Mouse (Mus musculus): ENCODE measurements at regions not wholly inside any gene's neighbourhood (a gene's known extent, or its start where the extent isn't known, plus 50 kb on each side); places are given as distances from the start of the nearest gene placed in this dataset.
A peak's percentile ranks its signal among the peaks of the same experiment; 100 is the strongest.

DNA sequence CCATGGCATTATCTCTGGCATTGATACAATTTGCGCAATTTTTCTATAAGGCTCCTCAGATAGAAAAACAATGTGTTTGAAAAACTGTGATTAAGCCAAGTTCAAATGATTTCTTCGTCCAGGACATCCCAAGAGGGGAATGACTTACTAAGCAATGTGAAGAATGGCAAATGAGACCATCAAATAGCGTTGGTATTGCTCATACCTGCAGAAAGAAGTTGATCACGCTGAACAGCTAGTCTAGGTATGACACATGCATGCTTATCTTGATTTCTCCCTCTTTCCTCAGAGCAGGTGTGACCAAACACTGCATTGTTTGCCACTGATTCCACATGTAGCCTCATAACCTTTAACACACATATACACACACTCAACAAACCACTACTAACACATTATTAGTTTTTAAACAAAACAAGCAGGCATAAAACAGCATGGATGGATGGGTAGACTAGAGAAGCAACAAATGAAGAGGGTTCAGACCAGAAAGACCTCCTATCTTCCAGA, 89.1 kb upstream of the Slc44a1 start:
- no peak overlapping the region for H3K4me3 ChIP-seq (ENCODE audit: low read depth, low read length)
- ATAC-seq (ENCODE audit: low read depth) = no peak
- H3K27me3 ChIP-seq (ENCODE audit: control insufficient read depth, insufficient read depth, low read length) = no peaks in the 10 kb centered on the region
- no peak overlapping the region for H3K27ac ChIP-seq (ENCODE audit: low read depth, low read length)
- no peak overlapping the region for H3K9ac ChIP-seq (replicated peaks; ENCODE audit: low read depth, low read length)
- 92% methylated on average over 4 of the region's 4 CpGs for WGBS
- no peaks in the 10 kb centered on the region for H3K4me1 ChIP-seq (ENCODE audit: control insufficient read depth, insufficient read depth, low read length)
- H3K9me3 ChIP-seq (ENCODE audit: control insufficient read depth, low read length) = no peaks in the 10 kb centered on the region
- no peaks in the 10 kb centered on the region for H3K36me3 ChIP-seq (ENCODE audit: control insufficient read depth, insufficient read depth, low read length)
- H3K4me2 ChIP-seq (ENCODE audit: low read depth, low read length) = no peak overlapping the region

DNA sequence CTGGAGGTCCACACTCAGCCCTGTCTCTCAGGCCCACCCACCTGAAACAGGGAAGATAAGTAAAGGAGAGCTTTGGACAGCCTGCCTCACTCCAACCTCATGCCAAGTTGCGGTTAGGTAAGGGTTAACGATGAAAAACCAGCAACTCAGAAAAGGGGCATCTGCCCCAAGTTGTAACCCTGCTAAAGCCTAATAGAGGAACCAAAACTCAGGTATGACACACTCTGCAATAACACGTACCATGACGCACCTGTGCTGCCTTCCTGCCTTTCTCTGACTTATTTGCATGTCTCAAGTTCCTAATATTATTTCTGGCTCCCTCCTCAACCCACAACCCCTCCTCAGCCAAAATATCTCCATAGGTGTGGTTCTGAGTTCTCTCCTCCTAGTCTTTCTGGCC, 94.9 kb upstream of the Slc44a1 start:
- Histone ChIP-seq H3K4me1 (ENCODE audit: control insufficient read depth, insufficient read depth, low read length) (no peaks in the 10 kb centered on the region), H3K27ac (ENCODE audit: low read depth, low read length) (no peak overlapping the region), H3K4me2 (ENCODE audit: low read depth, low read length) (no peak overlapping the region), H3K4me3 (ENCODE audit: low read depth, low read length) (no peak overlapping the region), H3K9me3 (ENCODE audit: control insufficient read depth, low read length) (no peaks in the 10 kb centered on the region), H3K36me3 (ENCODE audit: control insufficient read depth, insufficient read depth, low read length) (no peaks in the 10 kb centered on the region), H3K9ac (replicated peaks; ENCODE audit: low read depth, low read length) (no peak overlapping the region), H3K27me3 (ENCODE audit: control insufficient read depth, insufficient read depth, low read length) (no peaks in the 10 kb centered on the region)
- no peak for ATAC-seq (ENCODE audit: low read depth)
- 96% methylated on average over 4 of the region's 4 CpGs for WGBS

DNA sequence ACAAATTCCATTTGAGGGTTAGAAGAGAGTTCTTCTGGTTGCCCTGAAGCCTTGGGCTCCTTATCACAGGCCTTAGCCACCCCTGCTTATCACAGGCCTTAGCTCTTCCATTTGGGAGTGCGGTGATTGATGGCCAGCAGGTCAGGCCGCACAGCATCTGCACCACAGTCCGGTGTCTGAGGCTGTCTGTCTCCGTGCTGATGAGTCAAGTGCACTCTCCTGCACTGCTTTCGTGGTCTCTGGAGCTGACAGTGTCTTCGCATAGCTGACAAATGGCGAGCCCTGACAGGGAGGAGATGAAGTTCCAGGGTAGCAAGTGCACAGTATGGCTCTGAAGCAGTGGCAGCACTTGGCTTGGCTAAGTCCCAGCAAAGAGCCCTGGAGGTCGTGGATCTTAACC, 95.7 kb upstream of the Slc44a1 start:
- Histone ChIP-seq H3K27me3 (ENCODE audit: control insufficient read depth, insufficient read depth, low read length) (no peaks in the 10 kb centered on the region), H3K9me3 (ENCODE audit: control insufficient read depth, low read length) (no peaks in the 10 kb centered on the region), H3K9ac (replicated peaks; ENCODE audit: low read depth, low read length) (no peak overlapping the region), H3K4me2 (ENCODE audit: low read depth, low read length) (no peak overlapping the region), H3K4me3 (ENCODE audit: low read depth, low read length) (no peak overlapping the region), H3K36me3 (ENCODE audit: control insufficient read depth, insufficient read depth, low read length) (no peaks in the 10 kb centered on the region), H3K27ac (ENCODE audit: low read depth, low read length) (no peak overlapping the region), H3K4me1 (ENCODE audit: control insufficient read depth, insufficient read depth, low read length) (0 out of 2 replicates have a peak, but pooled peaks cover under 1% of the 10 kb centered on the region)
- 0 out of 2 replicates have a peak, but pooled peaks have one; percentile 6 for ATAC-seq (ENCODE audit: low read depth)
- 66% methylated on average over 8 of the region's 8 CpGs for WGBS

DNA sequence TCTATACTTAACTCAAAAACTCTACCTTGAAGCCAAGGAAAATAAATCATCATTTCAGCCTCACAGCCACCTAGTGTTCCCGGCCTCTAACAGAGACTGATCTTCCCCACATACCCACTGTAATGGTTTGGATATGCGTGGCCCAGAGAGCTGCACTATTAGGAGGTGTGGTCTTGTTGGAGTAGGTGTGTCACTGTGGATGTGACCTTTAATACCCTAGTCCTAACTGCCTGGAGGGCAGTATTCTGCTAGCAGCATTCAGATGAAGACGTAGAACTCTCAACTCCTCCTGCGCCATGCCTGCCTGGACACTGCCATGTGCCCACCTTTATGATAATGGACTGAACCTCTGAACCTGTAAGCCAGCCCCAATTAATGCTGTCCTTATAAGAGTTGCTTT, 99.0 kb upstream of the Slc44a1 start:
- Histone ChIP-seq H3K4me2 (ENCODE audit: low read depth, low read length) (no peak overlapping the region), H3K9me3 (ENCODE audit: control insufficient read depth, low read length) (no peaks in the 10 kb centered on the region), H3K4me3 (ENCODE audit: low read depth, low read length) (no peak overlapping the region), H3K27ac (ENCODE audit: low read depth, low read length) (no peak overlapping the region), H3K9ac (replicated peaks; ENCODE audit: low read depth, low read length) (no peak overlapping the region), H3K36me3 (ENCODE audit: control insufficient read depth, insufficient read depth, low read length) (no peaks in the 10 kb centered on the region), H3K4me1 (ENCODE audit: control insufficient read depth, insufficient read depth, low read length) (0 out of 2 replicates have a peak, but pooled peaks cover 6% of the 10 kb centered on the region), H3K27me3 (ENCODE audit: control insufficient read depth, insufficient read depth, low read length) (no peaks in the 10 kb centered on the region)
- WGBS = 93% methylated on average over 4 of the region's 4 CpGs
- ATAC-seq (ENCODE audit: low read depth) = no peak

DNA sequence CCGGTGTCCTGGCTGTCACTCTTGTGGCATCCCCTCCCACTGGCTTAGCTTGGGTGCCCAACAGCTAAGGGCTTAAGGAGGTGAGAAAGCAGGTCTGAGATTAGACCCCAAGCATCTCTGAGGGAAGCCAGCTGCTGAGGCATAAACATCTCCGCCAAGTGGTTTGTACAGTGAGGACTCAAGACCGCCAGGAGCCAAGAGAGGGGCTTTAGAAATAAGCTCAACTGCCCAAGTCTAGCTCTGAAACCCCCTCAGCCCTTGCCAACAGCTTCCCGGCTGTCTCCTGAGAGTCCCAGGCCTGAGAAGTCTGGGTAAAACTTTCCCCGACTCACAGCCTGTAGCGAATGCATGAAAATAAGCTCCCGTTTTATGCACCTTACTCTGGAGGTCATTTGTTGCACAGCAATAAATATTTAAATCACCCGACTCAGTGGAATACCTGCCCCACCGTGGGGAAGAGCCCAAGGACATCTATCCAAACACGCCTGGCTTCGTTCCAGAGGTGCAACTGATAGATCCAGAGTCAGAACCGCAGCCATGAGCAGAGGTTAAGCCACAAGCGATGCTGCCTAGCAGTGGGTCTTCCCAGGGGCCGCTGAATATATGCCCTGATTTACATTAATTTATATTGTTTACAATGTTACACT, 100.1 kb upstream of the Slc44a1 start:
- ATAC-seq (ENCODE audit: low read depth) = no peak
- Histone ChIP-seq H3K9ac (replicated peaks; ENCODE audit: low read depth, low read length) (no peak overlapping the region), H3K4me1 (ENCODE audit: control insufficient read depth, insufficient read depth, low read length) (0 out of 2 replicates have a peak, but pooled peaks cover 6% of the 10 kb centered on the region), H3K27ac (ENCODE audit: low read depth, low read length) (no peak overlapping the region), H3K9me3 (ENCODE audit: control insufficient read depth, low read length) (no peaks in the 10 kb centered on the region), H3K27me3 (ENCODE audit: control insufficient read depth, insufficient read depth, low read length) (no peaks in the 10 kb centered on the region), H3K4me3 (ENCODE audit: low read depth, low read length) (no peak overlapping the region), H3K36me3 (ENCODE audit: control insufficient read depth, insufficient read depth, low read length) (no peaks in the 10 kb centered on the region), H3K4me2 (ENCODE audit: low read depth, low read length) (no peak overlapping the region)
- WGBS = 85% methylated on average over 13 of the region's 14 CpGs

DNA sequence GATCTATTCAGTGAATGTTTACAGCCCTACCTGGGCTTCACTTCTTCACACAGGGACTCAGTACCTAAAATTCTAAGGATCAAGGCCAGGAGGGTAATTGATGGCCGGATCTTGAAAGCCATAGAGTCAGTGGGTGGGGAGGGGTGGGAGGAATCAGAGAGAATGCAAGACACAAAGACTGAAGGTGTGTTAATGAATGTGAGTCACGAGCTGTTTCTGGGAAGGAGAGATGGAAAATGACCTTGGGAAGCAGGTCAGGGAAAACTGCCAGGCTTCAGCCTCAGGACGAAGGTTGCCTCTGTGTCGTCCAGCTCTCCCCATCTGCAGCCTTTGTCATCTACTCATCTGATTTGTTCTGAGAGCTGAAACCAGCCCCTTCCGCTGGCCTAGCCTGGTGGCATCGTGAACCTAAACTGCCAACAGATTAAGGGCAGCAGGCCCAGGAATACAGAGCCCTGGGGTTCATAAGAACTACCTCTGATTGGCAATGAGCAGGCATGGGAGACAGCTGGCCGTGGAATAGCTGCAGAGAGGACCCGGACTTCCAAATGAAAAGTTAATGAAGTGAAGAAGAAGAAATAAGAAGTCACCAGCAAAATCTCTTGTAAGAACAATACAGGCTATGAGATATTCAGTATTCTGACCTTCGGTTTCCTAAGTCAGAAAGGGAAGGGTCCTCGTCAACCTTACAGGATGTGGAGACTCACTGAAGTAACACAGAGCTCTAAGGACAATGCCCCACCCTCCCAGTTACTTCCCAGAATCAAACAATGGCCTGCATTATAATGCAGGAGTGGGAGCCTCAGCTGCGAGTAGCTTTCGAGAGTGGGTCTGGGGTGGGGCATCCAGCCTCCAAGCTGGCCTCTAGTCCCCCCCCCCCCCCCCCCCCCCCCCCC, 100.8 kb upstream of the Slc44a1 start:
- no peak overlapping the region for H3K4me2 ChIP-seq (ENCODE audit: low read depth, low read length)
- H3K27me3 ChIP-seq (ENCODE audit: control insufficient read depth, insufficient read depth, low read length) = no peaks in the 10 kb centered on the region
- 42% methylated on average over 12 of the region's 12 CpGs for WGBS
- no peak overlapping the region for H3K27ac ChIP-seq (ENCODE audit: low read depth, low read length)
- no peaks in the 10 kb centered on the region for H3K9me3 ChIP-seq (ENCODE audit: control insufficient read depth, low read length)
- H3K4me3 ChIP-seq (ENCODE audit: low read depth, low read length) = no peak overlapping the region
- H3K36me3 ChIP-seq (ENCODE audit: control insufficient read depth, insufficient read depth, low read length) = no peaks in the 10 kb centered on the region
- 0 out of 2 replicates have a peak, but pooled peaks cover 6% of the 10 kb centered on the region for H3K4me1 ChIP-seq (ENCODE audit: control insufficient read depth, insufficient read depth, low read length)
- H3K9ac ChIP-seq (replicated peaks; ENCODE audit: low read depth, low read length) = no peak overlapping the region
- ATAC-seq (ENCODE audit: low read depth) = no peak

DNA sequence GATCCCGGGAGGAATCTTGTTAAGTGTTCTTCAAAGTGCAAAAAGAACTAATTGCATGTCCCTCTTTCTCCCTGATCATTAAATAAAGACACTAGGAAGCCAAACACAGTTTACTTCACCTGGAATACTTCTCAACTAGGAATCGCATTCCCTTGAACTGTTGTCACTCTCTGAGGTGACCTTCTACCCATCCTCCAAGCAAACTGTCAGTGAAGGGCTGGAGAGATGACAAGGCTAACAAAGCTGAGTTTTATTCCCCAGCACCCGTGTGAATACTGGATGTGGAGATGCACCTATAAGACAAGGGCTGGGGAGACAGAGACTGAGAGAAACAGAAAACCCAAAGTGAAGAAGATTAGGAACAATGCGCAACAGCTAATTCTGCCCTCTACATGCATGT, 101.7 kb upstream of the Slc44a1 start:
- no peak for ATAC-seq (ENCODE audit: low read depth)
- WGBS = 80% methylated on average over 4 of the region's 4 CpGs
- no peak overlapping the region for H3K4me3 ChIP-seq (ENCODE audit: low read depth, low read length)
- H3K27me3 ChIP-seq (ENCODE audit: control insufficient read depth, insufficient read depth, low read length) = no peaks in the 10 kb centered on the region
- 0 out of 2 replicates have a peak, but pooled peaks cover 6% of the 10 kb centered on the region for H3K4me1 ChIP-seq (ENCODE audit: control insufficient read depth, insufficient read depth, low read length)
- H3K9ac ChIP-seq (replicated peaks; ENCODE audit: low read depth, low read length) = no peak overlapping the region
- H3K36me3 ChIP-seq (ENCODE audit: control insufficient read depth, insufficient read depth, low read length) = no peaks in the 10 kb centered on the region
- no peak overlapping the region for H3K27ac ChIP-seq (ENCODE audit: low read depth, low read length)
- no peaks in the 10 kb centered on the region for H3K9me3 ChIP-seq (ENCODE audit: control insufficient read depth, low read length)
- H3K4me2 ChIP-seq (ENCODE audit: low read depth, low read length) = no peak overlapping the region

DNA sequence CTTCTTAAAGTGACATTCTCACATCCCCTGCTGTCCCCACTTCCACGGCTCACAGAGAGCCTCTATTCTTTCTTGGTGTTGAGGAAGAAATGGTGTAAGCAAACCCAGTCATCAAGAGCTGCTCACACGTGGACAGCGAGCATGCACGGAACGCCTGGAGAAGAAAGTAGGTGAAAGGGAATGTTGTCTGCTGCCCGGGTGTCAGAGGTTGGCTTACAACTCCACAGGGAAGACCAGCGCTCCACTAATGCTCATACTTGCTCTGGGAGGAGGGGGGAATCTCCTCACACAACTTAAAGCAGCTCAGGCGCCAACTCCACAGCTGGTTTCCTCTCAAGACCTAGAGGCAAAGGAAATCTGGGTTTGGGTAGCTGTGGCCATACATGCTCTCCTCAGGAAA, 102.4 kb upstream of the Slc44a1 start:
- H3K36me3 ChIP-seq (ENCODE audit: control insufficient read depth, insufficient read depth, low read length) = no peaks in the 10 kb centered on the region
- no peak overlapping the region for H3K9ac ChIP-seq (replicated peaks; ENCODE audit: low read depth, low read length)
- no peaks in the 10 kb centered on the region for H3K9me3 ChIP-seq (ENCODE audit: control insufficient read depth, low read length)
- no peak overlapping the region for H3K4me3 ChIP-seq (ENCODE audit: low read depth, low read length)
- no peak overlapping the region for H3K4me2 ChIP-seq (ENCODE audit: low read depth, low read length)
- 0 out of 2 replicates have a peak, but pooled peaks cover 6% of the 10 kb centered on the region for H3K4me1 ChIP-seq (ENCODE audit: control insufficient read depth, insufficient read depth, low read length)
- H3K27me3 ChIP-seq (ENCODE audit: control insufficient read depth, insufficient read depth, low read length) = no peaks in the 10 kb centered on the region
- WGBS = 60% methylated on average over 8 of the region's 8 CpGs
- ATAC-seq (ENCODE audit: low read depth) = no peak
- H3K27ac ChIP-seq (ENCODE audit: low read depth, low read length) = no peak overlapping the region

Measured in neural tube, embryonic 14.5 days (tissue).